Mouse (Mus musculus) adipocyte (in vitro differentiated cells): Measurements from ENCODE around the gene Casc4.
"Not testable (repeated sequence)": the region's sequence is repeated elsewhere in the genome, so short reads cannot be mapped to it uniquely, and the experiment has no call there.

Experiments used
- DNase-seq: peaks from one replicate; pipeline ENCODE4 v3.0.0-alpha.2; 2016; ENCODE audit warnings: low spot score

Casc4 gene

GRCm38 (mm10) chr2:121916047-121916970 lies 49.5 kb downstream of the Casc4 start:
- DNase-seq = no peak

GRCm38 (mm10) chr2:121937624-121938023 lies 70.9 kb downstream of the Casc4 start:
- DNase-seq = not testable (repeated sequence)

GRCm38 (mm10) chr2:121943364-121943763 lies 76.6 kb downstream of the Casc4 start:
- no peak for DNase-seq

GRCm38 (mm10) chr2:121954971-121955656 lies 88.3 kb downstream of the Casc4 start:
- no peak for DNase-seq

GRCm38 (mm10) chr2:121955765-121956223 lies 89.0 kb downstream of the Casc4 start, which contains the start of the genes Ctdspl2 and Mageb3:
Gene Ctdspl2, plus strand, starts transcription at chr2:121956001.
Gene Mageb3, minus strand, starts transcription at chr2:121956092.
- DNase-seq = peak; percentile 94

- peak; percentile 97 for DNase-seq
These were observed 89.7 kb downstream of the Casc4 start for GRCm38 (mm10) chr2:121956224-121957018.

- DNase-seq = peak; percentile 34
These were observed 90.5 kb downstream of the Casc4 start for GRCm38 (mm10) chr2:121957216-121957792.
